Mouse (Mus musculus) liver, embryonic 14.5 days (tissue): ENCODE data around the gene Rpn1.

Experiments used
- CTCF ChIP-seq: IDR thresholded peaks from 2 replicates; pipeline ENCODE4 v1.5.1; 2016; ENCODE audit warnings: antibody characterized with exemption, low read depth, control low read depth
- EP300 ChIP-seq: IDR thresholded peaks from 2 replicates; pipeline ENCODE4 v1.6.1; 2016; ENCODE audit warnings: antibody characterized with exemption, low read depth

GRCm38 (mm10) chr6:88075960-88076517, 8.2 kb upstream of the Rpn1 start:
- no peak for TF ChIP-seq CTCF
- peak; percentile 77 for TF ChIP-seq EP300
